Mouse (Mus musculus) hindbrain, embryonic 14.5 days (tissue): Measurements from ENCODE around the gene Snrpc. TPM values are rescaled to one million over a fixed set of nuclear protein-coding genes. Genes with fewer than 3 reads are reported as not detected.

Source experiments
- ATAC-seq: fragments of 200-750 bp; cut with Nextera tagmentation; 2 replicates; pipeline ENCODE4 v1.8.0; 2017; ENCODE audit warnings: moderate number of reproducible peaks, mild to moderate bottlenecking, moderate TSS enrichment, moderate library complexity; ENCODE audit not compliant: low FRiP score
- DNase-seq: peaks from one replicate; pipeline ENCODE4 v3.0.0-alpha.2; 2015; ENCODE audit warnings: low spot score
- H3K27ac ChIP-seq: fragments of 300-500 bp; sonication (generic); 2 replicates; pipeline ENCODE4 v1.5.1; 2014; ENCODE audit warnings: mild to moderate bottlenecking, moderate library complexity
- H3K27me3 ChIP-seq: fragments of 300-500 bp; sonication (generic); 2 replicates; pipeline ENCODE4 v1.6.1; 2014; ENCODE audit warnings: mild to moderate bottlenecking, low read length, mixed read lengths; ENCODE audit not compliant: control insufficient read depth, insufficient read depth
- H3K36me3 ChIP-seq: fragments of 300-500 bp; sonication (generic); replicated peaks from 2 replicates; pipeline ENCODE4 v1.6.1; 2014; ENCODE audit not compliant: control insufficient read depth, insufficient read depth
- H3K4me1 ChIP-seq: fragments of 300-500 bp; sonication (generic); replicated peaks from 2 replicates; pipeline ENCODE4 v1.6.1; 2014; ENCODE audit warnings: antibody characterized with exemption, low read length, mixed read lengths; ENCODE audit not compliant: control insufficient read depth, insufficient read depth
- H3K4me2 ChIP-seq: fragments of 300-500 bp; sonication (generic); replicated peaks from 2 replicates; pipeline ENCODE4 v1.6.1; 2014; ENCODE audit warnings: mild to moderate bottlenecking, moderate library complexity
- H3K4me3 ChIP-seq: fragments of 300-500 bp; sonication (generic); replicated peaks from 2 replicates; pipeline ENCODE4 v1.5.1; 2014; ENCODE audit warnings: mild to moderate bottlenecking, low read length
- H3K9ac ChIP-seq: fragments of 300-500 bp; sonication (generic); 2 replicates; pipeline ENCODE4 v1.6.1; 2014
- H3K9me3 ChIP-seq: fragments of 300-500 bp; sonication (generic); 2 replicates; pipeline ENCODE4 v1.6.1; 2016; ENCODE audit warnings: low read length; ENCODE audit not compliant: control insufficient read depth
- WGBS: fragments of 180-500 bp; shearing (Covaris S2); extraction: QIAGEN DNeasy Blood & Tissue Kit; methylation state at CpG from one replicate; pipeline ENCODE4 v1.1.7; 2014; 5-methylcytosine and 5-hydroxymethylcytosine counted together
- polyA plus RNA-seq: library from polyadenylated mRNA; unstranded; fragments of >200 nt; fragmentation: Nextera tagmentation; extraction: Ambion mirVana; gene quantifications from 2 replicates; pipeline ENCODE4 v1.2.1, GENCODE M21; 2014

Snrpc gene
- polyA plus RNA-seq, 1 experiment from 2014 or later = 223 TPM

DNA sequence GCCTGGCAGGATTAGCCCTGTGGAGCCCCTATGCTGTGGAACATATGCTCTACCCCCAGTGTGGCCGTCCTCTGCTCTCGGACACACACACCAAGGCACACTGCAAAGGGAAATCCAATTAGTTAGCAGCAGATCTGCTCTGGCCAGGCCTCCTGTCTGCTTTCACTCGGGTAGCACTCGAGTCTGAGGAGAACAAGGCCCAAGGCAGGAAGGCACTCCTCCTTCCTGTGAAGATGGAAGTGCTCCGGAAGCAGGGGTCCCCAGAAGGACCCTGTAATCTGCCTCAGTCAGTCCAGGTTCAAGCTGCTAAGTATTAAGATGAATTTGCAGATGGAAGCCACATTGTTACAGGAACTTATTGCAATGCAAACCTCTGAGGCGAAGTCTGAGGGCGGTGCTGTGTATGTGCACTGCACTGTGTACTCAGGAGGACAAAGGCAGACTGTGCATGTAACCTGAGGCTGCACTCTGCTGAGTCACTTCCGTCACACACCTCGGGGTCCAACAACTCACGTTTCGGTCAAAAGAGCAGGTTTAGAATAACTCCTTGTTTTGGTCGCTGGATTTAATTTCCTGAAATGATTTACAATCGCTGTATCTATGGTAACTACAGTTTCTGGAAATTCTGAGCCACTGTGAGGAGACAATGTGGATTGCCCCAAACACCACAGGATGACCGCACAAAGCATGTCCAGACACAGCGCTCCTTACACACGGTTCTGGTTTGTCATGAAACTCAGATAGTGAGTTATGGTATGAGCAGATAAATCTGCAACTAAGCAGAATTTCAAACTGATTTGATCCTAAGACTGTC lies 38.0 kb upstream of the Snrpc start:
- no peaks in the 10 kb centered on the region for H3K36me3 ChIP-seq
- no peak overlapping the region for H3K4me3 ChIP-seq
- ATAC-seq (no peak), DNase-seq (no peak)
- WGBS = 65% methylated on average over 16 of the region's 16 CpGs
- no peak overlapping the region for H3K9ac ChIP-seq
- H3K27ac ChIP-seq = peak overlapping the region; percentile 63
- peaks cover 21% of the 10 kb centered on the region for H3K4me1 ChIP-seq
- 0 out of 2 replicates have a peak overlapping the region, but pooled peaks have one; percentile 15 for H3K4me2 ChIP-seq
- H3K9me3 ChIP-seq = no peaks in the 10 kb centered on the region
- H3K27me3 ChIP-seq = no peaks in the 10 kb centered on the region

DNA sequence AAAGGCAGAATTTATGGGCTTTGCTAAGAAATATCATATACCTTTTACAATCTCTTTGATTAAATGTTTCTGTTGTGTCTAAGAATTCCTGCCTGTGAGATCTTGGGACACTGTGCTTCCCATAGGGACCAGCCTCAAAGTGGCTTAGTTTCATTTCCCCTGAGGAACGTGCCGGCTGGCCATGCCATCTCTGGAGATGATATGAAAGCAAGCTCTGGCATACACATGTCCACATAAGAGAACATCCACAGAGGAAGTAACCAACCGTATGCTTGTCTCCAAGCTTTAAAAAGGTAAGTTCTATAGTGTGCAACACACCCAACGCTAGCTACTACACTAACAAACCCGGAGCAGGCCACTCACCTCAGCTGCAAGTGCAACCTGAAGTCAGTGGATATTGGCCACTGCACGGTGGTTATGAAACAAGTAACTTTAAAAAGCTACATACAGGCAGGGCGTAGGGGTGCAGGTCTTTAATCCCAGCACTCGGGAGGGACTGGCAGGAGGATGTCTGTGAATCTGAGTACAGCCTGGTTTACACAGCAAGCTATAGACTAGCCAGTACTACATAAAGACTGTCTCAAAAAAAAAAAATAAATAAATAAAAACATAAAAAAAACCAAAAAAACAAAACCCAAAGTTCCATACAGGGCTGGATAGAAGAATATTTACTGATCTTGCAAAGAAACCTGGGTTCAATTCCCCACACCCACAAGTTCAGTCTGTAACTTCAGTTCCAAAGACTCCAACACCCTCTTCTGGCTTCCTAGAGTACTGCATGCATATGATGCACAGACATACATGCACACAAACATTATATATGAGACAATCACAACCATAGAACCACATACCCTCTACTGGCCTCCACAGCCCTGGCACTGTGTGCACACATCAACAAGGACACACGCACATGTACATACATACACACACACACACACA lies 37.0 kb upstream of the Snrpc start:
- H3K4me1 ChIP-seq = peaks cover 21% of the 10 kb centered on the region
- no peak overlapping the region for H3K4me3 ChIP-seq
- ATAC-seq (no peak), DNase-seq (no peak)
- no peaks in the 10 kb centered on the region for H3K9me3 ChIP-seq
- H3K27me3 ChIP-seq = no peaks in the 10 kb centered on the region
- WGBS = 83% methylated on average over 9 of the region's 9 CpGs
- no peak overlapping the region for H3K4me2 ChIP-seq
- peak overlapping the region; percentile 26; the same call in 1 of the 2 replicates for H3K27ac ChIP-seq
- H3K36me3 ChIP-seq = no peaks in the 10 kb centered on the region
- H3K9ac ChIP-seq = no peak overlapping the region

GRCm38 (mm10) chr17:27803752-27804151 lies 34.2 kb upstream of the Snrpc start:
- WGBS = 71% methylated on average over 4 of the region's 4 CpGs
- no peaks in the 10 kb centered on the region for H3K27me3 ChIP-seq
- no peak for DNase-seq
- no peaks in the 10 kb centered on the region for H3K9me3 ChIP-seq
- no peaks in the 10 kb centered on the region for H3K36me3 ChIP-seq
- no peak overlapping the region for H3K4me3 ChIP-seq
- no peak overlapping the region for H3K27ac ChIP-seq
- no peak overlapping the region for H3K9ac ChIP-seq
- no peak for ATAC-seq
- no peak overlapping the region for H3K4me2 ChIP-seq
- no peaks in the 10 kb centered on the region; the same call in 1 of the 2 replicates for H3K4me1 ChIP-seq

DNA sequence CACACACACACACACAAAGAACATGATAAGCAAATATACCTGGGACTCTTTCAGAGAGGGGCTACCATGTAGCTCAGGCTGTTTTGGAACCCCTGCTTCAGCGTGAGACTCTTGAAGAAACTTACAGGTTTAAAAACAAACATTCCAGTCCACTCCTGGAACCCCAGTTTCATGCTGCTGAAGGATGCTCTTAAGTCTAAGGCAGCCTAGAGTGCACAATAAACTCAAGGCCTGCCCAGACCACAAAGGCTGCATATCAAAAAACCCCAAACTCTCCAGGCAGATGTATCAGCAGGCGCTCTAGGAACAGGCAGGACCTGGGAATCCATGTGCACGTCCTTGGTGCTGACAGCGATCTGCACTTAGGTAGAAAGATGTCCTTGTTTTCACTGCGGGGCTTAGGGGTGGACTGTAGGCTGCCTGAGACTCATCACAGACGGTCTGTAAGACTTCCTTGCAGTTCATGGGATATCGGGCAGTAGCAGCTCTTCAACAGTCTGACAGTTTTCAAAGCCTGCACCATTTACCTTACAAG lies 33.7 kb upstream of the Snrpc start:
- DNase-seq (no peak), ATAC-seq (no peak)
- H3K4me1 ChIP-seq = no peaks in the 10 kb centered on the region; the same call in 1 of the 2 replicates
- H3K27ac ChIP-seq = no peak overlapping the region
- H3K4me3 ChIP-seq = no peak overlapping the region
- H3K4me2 ChIP-seq = no peak overlapping the region
- H3K27me3 ChIP-seq = no peaks in the 10 kb centered on the region
- no peak overlapping the region for H3K9ac ChIP-seq
- 91% methylated on average over 7 of the region's 7 CpGs for WGBS
- H3K36me3 ChIP-seq = no peaks in the 10 kb centered on the region
- H3K9me3 ChIP-seq = no peaks in the 10 kb centered on the region

- H3K27me3 ChIP-seq = no peaks in the 10 kb centered on the region
- H3K27ac ChIP-seq = no peak overlapping the region
- H3K36me3 ChIP-seq = no peaks in the 10 kb centered on the region
- no peak for ATAC-seq
- 92% methylated on average over 10 of the region's 10 CpGs for WGBS
- no peak for DNase-seq
- no peak overlapping the region for H3K4me3 ChIP-seq
- H3K4me2 ChIP-seq = no peak overlapping the region
- H3K9ac ChIP-seq = no peak overlapping the region
- no peaks in the 10 kb centered on the region for H3K9me3 ChIP-seq
- no peaks in the 10 kb centered on the region; the same call in 1 of the 2 replicates for H3K4me1 ChIP-seq
Measured at GRCm38 (mm10) chr17:27804803-27805770, 32.9 kb upstream of the Snrpc start.

GRCm38 (mm10) chr17:27807542-27808078 lies 30.3 kb upstream of the Snrpc start:
- Histone ChIP-seq H3K4me3 (no peak overlapping the region), H3K36me3 (no peaks in the 10 kb centered on the region), H3K27me3 (no peaks in the 10 kb centered on the region), H3K9ac (no peak overlapping the region), H3K4me1 (no peaks in the 10 kb centered on the region), H3K4me2 (no peak overlapping the region), H3K9me3 (no peaks in the 10 kb centered on the region), H3K27ac (no peak overlapping the region)
- ATAC-seq (no peak), DNase-seq (no peak)
- WGBS = 80% methylated on average over 2 of the region's 2 CpGs

- Histone ChIP-seq H3K9me3 (no peaks in the 10 kb centered on the region), H3K4me1 (no peaks in the 10 kb centered on the region), H3K27ac (no peak overlapping the region), H3K4me3 (no peak overlapping the region), H3K4me2 (no peak overlapping the region), H3K27me3 (no peaks in the 10 kb centered on the region), H3K36me3 (no peaks in the 10 kb centered on the region), H3K9ac (no peak overlapping the region)
- DNase-seq (no peak), ATAC-seq (no peak)
- 94% methylated on average over 16 of the region's 16 CpGs for WGBS
Measured at GRCm38 (mm10) chr17:27810569-27811331, 27.2 kb upstream of the Snrpc start.

- no peak overlapping the region for H3K4me2 ChIP-seq
- 89% methylated on average over 3 of the region's 3 CpGs for WGBS
- H3K4me1 ChIP-seq = no peaks in the 10 kb centered on the region
- H3K27me3 ChIP-seq = no peaks in the 10 kb centered on the region
- DNase-seq (no peak), ATAC-seq (no peak)
- no peaks in the 10 kb centered on the region for H3K36me3 ChIP-seq
- H3K4me3 ChIP-seq = no peak overlapping the region
- H3K9ac ChIP-seq = no peak overlapping the region
- no peak overlapping the region for H3K27ac ChIP-seq
- H3K9me3 ChIP-seq = no peaks in the 10 kb centered on the region
Measured at GRCm38 (mm10) chr17:27811980-27812379, 26.0 kb upstream of the Snrpc start.
